Mouse (Mus musculus): Measurements from ENCODE around the gene Olfr1364. TPM values are rescaled to one million over a fixed set of nuclear protein-coding genes. Genes with fewer than 3 reads are reported as not detected.

Gene Olfr1364
- polyA plus RNA-seq (2014; fragmentation: Illumina TruSeq; extraction: RNeasy Lipid Tissue Mini Kit (QIAGEN cat#74804); ENCODE audit: low read depth, low replicate concordance): not detected

DNA sequence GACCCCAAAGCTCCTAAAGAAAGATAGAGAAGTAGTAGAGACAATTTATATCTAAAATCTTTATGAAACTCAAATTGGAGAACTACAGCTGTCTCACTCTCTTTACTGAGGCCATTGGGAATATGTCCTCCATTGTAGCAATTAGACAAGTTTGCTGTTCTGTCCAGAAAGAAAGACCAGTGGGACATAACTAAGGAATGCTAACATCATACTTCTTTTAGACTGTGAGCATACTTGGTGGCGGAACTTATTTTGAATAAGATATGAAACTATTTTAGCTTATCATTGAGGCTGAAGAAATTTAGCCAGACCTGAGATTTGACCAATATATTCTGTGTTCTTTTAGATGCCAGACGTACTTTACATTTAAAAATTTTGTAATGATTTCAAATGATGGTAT, at the start of gene Olfr1364:
Gene Olfr1364 (minus strand): TSS at position 101 of the 400 bp plus-strand sequence.

DNA sequence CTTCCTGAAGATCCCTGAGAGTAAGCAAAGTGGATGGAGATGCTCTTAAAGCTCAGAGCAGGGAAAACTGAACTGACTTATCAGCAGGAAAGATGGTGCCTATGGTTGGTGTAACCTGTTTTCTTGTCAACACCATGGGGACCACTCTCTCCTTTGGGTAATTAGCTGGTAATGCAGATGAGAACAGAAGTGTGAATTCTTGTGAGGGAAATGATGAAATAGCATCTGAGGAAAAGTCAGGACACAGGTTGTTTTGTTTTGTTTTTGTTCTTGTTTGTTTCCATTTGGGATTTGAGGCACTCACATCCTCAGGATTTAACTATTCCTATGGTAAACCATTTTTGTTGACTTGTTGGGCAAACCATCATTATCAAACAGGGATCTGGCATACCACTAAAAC, 32.4 kb upstream of the Olfr1364 start, which contains the start of gene Olfr1362:
Gene Olfr1362 (minus strand): TSS at position 101 of the 400 bp plus-strand sequence.

DNA sequence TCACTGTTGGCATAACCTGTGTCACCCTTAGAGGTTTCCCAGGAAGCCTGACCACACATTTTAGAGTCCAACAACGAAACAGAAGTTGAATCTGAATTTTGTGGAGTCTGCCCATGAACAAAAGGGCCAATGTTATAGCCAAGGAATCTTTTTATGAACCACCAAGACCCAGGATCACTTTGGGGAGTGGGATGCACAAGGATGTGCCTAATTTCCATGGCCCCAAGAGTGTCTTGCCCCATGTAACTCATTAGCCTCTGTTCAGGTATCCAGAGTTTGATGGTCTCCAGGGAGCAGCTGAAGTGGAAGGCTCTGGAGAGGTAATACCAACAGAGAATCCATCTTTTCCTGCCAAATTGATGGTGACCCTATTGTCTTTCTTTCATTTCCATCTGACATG, 21.8 kb downstream of the Olfr1364 start, which contains the start of gene Olfr1535:
Gene Olfr1535 (minus strand): TSS at position 101 of the 400 bp plus-strand sequence.

DNA sequence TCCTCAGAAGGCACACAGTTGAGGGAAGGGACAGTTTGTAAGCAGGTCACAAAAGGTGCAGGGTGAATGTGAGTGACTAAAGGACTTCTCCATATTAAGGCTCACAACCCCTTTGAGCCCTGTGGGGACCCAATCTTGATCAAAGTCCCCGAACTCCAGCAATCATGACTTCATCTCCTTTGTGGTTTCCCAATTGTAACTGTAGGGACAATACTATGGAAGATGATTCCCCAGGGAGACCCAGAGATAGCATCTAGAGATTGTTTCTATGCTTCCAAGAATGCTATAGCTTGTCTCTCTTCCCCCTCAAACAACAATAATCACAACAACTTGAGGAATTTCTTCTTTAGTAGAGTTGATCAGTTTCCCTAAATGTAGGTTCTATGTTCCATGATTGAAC, 38.9 kb downstream of the Olfr1364 start, which contains the start of gene Olfr1366:
Gene Olfr1366 (minus strand): TSS at position 101 of the 400 bp plus-strand sequence.

DNA sequence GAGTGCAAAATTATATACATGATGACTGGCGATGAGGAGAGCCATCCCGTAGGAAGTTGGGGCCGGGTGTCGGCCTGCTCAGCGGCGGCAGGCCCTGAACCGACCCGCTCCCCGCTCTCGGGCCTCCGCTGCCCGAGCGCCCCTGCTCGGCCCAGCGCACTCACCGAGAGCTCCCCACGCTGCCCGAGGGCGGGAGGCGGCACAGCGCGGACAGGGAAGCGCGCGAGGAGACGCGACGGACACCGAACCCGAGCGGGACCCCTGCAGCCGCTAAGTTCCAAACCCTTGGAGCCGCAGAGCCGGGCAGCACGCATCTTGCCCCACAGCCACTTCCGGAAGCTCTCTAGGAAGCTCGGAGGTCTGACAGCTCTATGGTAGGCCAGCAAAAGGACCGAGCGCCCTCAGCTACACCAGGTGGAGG, 50.8 kb downstream of the Olfr1364 start, which contains the start of gene Zkscan8:
Gene Zkscan8 (minus strand): TSS at position 340 of the 421 bp plus-strand sequence.

Other genes with a start within 250 kb of the Olfr1364 start
- not detected for gene Olfr1367, start 234.8 kb downstream of the Olfr1364 start, polyA plus RNA-seq (2014; fragmentation: Illumina TruSeq; extraction: RNeasy Lipid Tissue Mini Kit (QIAGEN cat#74804); ENCODE audit: low read depth, low replicate concordance)
- 8.6 TPM for gene Zscan12, start 218.9 kb downstream of the Olfr1364 start, polyA plus RNA-seq (2014; fragmentation: Illumina TruSeq; extraction: RNeasy Lipid Tissue Mini Kit (QIAGEN cat#74804); ENCODE audit: low read depth, low replicate concordance)
- gene Zkscan3, start 179.0 kb downstream of the Olfr1364 start, polyA plus RNA-seq (2014; fragmentation: Illumina TruSeq; extraction: RNeasy Lipid Tissue Mini Kit (QIAGEN cat#74804); ENCODE audit: low read depth, low replicate concordance): 52.6 TPM
- 0.87 TPM for gene Pgbd1, start 140.7 kb downstream of the Olfr1364 start, polyA plus RNA-seq (2014; fragmentation: Illumina TruSeq; extraction: RNeasy Lipid Tissue Mini Kit (QIAGEN cat#74804); ENCODE audit: low read depth, low replicate concordance)
- 59.3 TPM for gene Zscan26, start 128.0 kb downstream of the Olfr1364 start, polyA plus RNA-seq (2014; fragmentation: Illumina TruSeq; extraction: RNeasy Lipid Tissue Mini Kit (QIAGEN cat#74804); ENCODE audit: low read depth, low replicate concordance)
- 0.90 TPM for gene Nkapl, start 113.2 kb downstream of the Olfr1364 start, polyA plus RNA-seq (2014; fragmentation: Illumina TruSeq; extraction: RNeasy Lipid Tissue Mini Kit (QIAGEN cat#74804); ENCODE audit: low read depth, low replicate concordance)
- 0.87 TPM for gene Zkscan4, start 102.9 kb downstream of the Olfr1364 start, polyA plus RNA-seq (2014; fragmentation: Illumina TruSeq; extraction: RNeasy Lipid Tissue Mini Kit (QIAGEN cat#74804); ENCODE audit: low read depth, low replicate concordance)
- gene Gm10065, start 102.3 kb downstream of the Olfr1364 start, polyA plus RNA-seq (2014; fragmentation: Illumina TruSeq; extraction: RNeasy Lipid Tissue Mini Kit (QIAGEN cat#74804); ENCODE audit: low read depth, low replicate concordance): not detected
- 0.85 TPM for gene AK157302, start 86.5 kb downstream of the Olfr1364 start, polyA plus RNA-seq (2014; fragmentation: Illumina TruSeq; extraction: RNeasy Lipid Tissue Mini Kit (QIAGEN cat#74804); ENCODE audit: low read depth, low replicate concordance)
- not detected for gene Gm11273, start 80.3 kb downstream of the Olfr1364 start, polyA plus RNA-seq (2014; fragmentation: Illumina TruSeq; extraction: RNeasy Lipid Tissue Mini Kit (QIAGEN cat#74804); ENCODE audit: low read depth, low replicate concordance)
- 9.3 TPM for gene Zkscan8, start 50.6 kb downstream of the Olfr1364 start, polyA plus RNA-seq (2014; fragmentation: Illumina TruSeq; extraction: RNeasy Lipid Tissue Mini Kit (QIAGEN cat#74804); ENCODE audit: low read depth, low replicate concordance)
- gene Olfr1366, start 39.0 kb downstream of the Olfr1364 start, polyA plus RNA-seq (2014; fragmentation: Illumina TruSeq; extraction: RNeasy Lipid Tissue Mini Kit (QIAGEN cat#74804); ENCODE audit: low read depth, low replicate concordance): not detected
- not detected for gene Olfr1535, start 21.9 kb downstream of the Olfr1364 start, polyA plus RNA-seq (2014; fragmentation: Illumina TruSeq; extraction: RNeasy Lipid Tissue Mini Kit (QIAGEN cat#74804); ENCODE audit: low read depth, low replicate concordance)
- not detected for gene Olfr1362, start 32.3 kb upstream of the Olfr1364 start, polyA plus RNA-seq (2014; fragmentation: Illumina TruSeq; extraction: RNeasy Lipid Tissue Mini Kit (QIAGEN cat#74804); ENCODE audit: low read depth, low replicate concordance)
- gene Olfr11, start 60.8 kb upstream of the Olfr1364 start, polyA plus RNA-seq (2014; fragmentation: Illumina TruSeq; extraction: RNeasy Lipid Tissue Mini Kit (QIAGEN cat#74804); ENCODE audit: low read depth, low replicate concordance): not detected
- not detected for gene Olfr1361, start 81.6 kb upstream of the Olfr1364 start, polyA plus RNA-seq (2014; fragmentation: Illumina TruSeq; extraction: RNeasy Lipid Tissue Mini Kit (QIAGEN cat#74804); ENCODE audit: low read depth, low replicate concordance)
- not detected for gene Olfr1360, start 95.6 kb upstream of the Olfr1364 start, polyA plus RNA-seq (2014; fragmentation: Illumina TruSeq; extraction: RNeasy Lipid Tissue Mini Kit (QIAGEN cat#74804); ENCODE audit: low read depth, low replicate concordance)
- not detected for gene Olfr1359, start 116.4 kb upstream of the Olfr1364 start, polyA plus RNA-seq (2014; fragmentation: Illumina TruSeq; extraction: RNeasy Lipid Tissue Mini Kit (QIAGEN cat#74804); ENCODE audit: low read depth, low replicate concordance)
- gene Hist1h2bl, start 134.4 kb upstream of the Olfr1364 start, polyA plus RNA-seq (2014; fragmentation: Illumina TruSeq; extraction: RNeasy Lipid Tissue Mini Kit (QIAGEN cat#74804); ENCODE audit: low read depth, low replicate concordance): not detected
- not detected for gene Hist1h2ai, start 134.7 kb upstream of the Olfr1364 start, polyA plus RNA-seq (2014; fragmentation: Illumina TruSeq; extraction: RNeasy Lipid Tissue Mini Kit (QIAGEN cat#74804); ENCODE audit: low read depth, low replicate concordance)
- gene Hist1h3h, start 135.9 kb upstream of the Olfr1364 start, polyA plus RNA-seq (2014; fragmentation: Illumina TruSeq; extraction: RNeasy Lipid Tissue Mini Kit (QIAGEN cat#74804); ENCODE audit: low read depth, low replicate concordance): not detected
- not detected for gene Hist1h2bm, start 140.3 kb upstream of the Olfr1364 start, polyA plus RNA-seq (2014; fragmentation: Illumina TruSeq; extraction: RNeasy Lipid Tissue Mini Kit (QIAGEN cat#74804); ENCODE audit: low read depth, low replicate concordance)
- 0.58 TPM for gene Hist1h4j, start 153.3 kb upstream of the Olfr1364 start, polyA plus RNA-seq (2014; fragmentation: Illumina TruSeq; extraction: RNeasy Lipid Tissue Mini Kit (QIAGEN cat#74804); ENCODE audit: low read depth, low replicate concordance)
- not detected for gene Hist1h4k, start 168.7 kb upstream of the Olfr1364 start, polyA plus RNA-seq (2014; fragmentation: Illumina TruSeq; extraction: RNeasy Lipid Tissue Mini Kit (QIAGEN cat#74804); ENCODE audit: low read depth, low replicate concordance)
- not detected for gene Hist1h2ak, start 172.1 kb upstream of the Olfr1364 start, polyA plus RNA-seq (2014; fragmentation: Illumina TruSeq; extraction: RNeasy Lipid Tissue Mini Kit (QIAGEN cat#74804); ENCODE audit: low read depth, low replicate concordance)
- not detected for gene Hist1h2bn, start 172.4 kb upstream of the Olfr1364 start, polyA plus RNA-seq (2014; fragmentation: Illumina TruSeq; extraction: RNeasy Lipid Tissue Mini Kit (QIAGEN cat#74804); ENCODE audit: low read depth, low replicate concordance)
- gene Hist1h1b, start 198.9 kb upstream of the Olfr1364 start, polyA plus RNA-seq (2014; fragmentation: Illumina TruSeq; extraction: RNeasy Lipid Tissue Mini Kit (QIAGEN cat#74804); ENCODE audit: low read depth, low replicate concordance): not detected
- gene Hist1h3i, start 201.6 kb upstream of the Olfr1364 start, polyA plus RNA-seq (2014; fragmentation: Illumina TruSeq; extraction: RNeasy Lipid Tissue Mini Kit (QIAGEN cat#74804); ENCODE audit: low read depth, low replicate concordance): not detected
- gene Hist1h2an, start 205.5 kb upstream of the Olfr1364 start, polyA plus RNA-seq (2014; fragmentation: Illumina TruSeq; extraction: RNeasy Lipid Tissue Mini Kit (QIAGEN cat#74804); ENCODE audit: low read depth, low replicate concordance): not detected
- not detected for gene Hist1h2bp, start 205.7 kb upstream of the Olfr1364 start, polyA plus RNA-seq (2014; fragmentation: Illumina TruSeq; extraction: RNeasy Lipid Tissue Mini Kit (QIAGEN cat#74804); ENCODE audit: low read depth, low replicate concordance)
- gene Hist1h2bq, start 228.4 kb upstream of the Olfr1364 start, polyA plus RNA-seq (2014; fragmentation: Illumina TruSeq; extraction: RNeasy Lipid Tissue Mini Kit (QIAGEN cat#74804); ENCODE audit: low read depth, low replicate concordance): not detected
- not detected for gene Hist1h2ao, start 228.7 kb upstream of the Olfr1364 start, polyA plus RNA-seq (2014; fragmentation: Illumina TruSeq; extraction: RNeasy Lipid Tissue Mini Kit (QIAGEN cat#74804); ENCODE audit: low read depth, low replicate concordance)
- not detected for gene Hist1h4m, start 230.0 kb upstream of the Olfr1364 start, polyA plus RNA-seq (2014; fragmentation: Illumina TruSeq; extraction: RNeasy Lipid Tissue Mini Kit (QIAGEN cat#74804); ENCODE audit: low read depth, low replicate concordance)